Mouse (Mus musculus) heart, postnatal 25 days (tissue): Measurements from ENCODE around the gene Myrip. TPM values are rescaled to one million over a fixed set of nuclear protein-coding genes. Genes with fewer than 3 reads are reported as not detected.

Source experiments
- DNase-seq: peaks from one replicate; pipeline ENCODE4 v3.0.0; 2022; ENCODE audit warnings: low spot score
- intact Hi-C: fragments of 180-260 bp; cut with DNase I; formaldehyde crosslinking; loops from one replicate; pipeline ENCODE4 v1.15.1; 2025
- total RNA-seq, 2 experiments: library from RNA; stranded (reverse); gene quantifications; 2 replicates each; pipeline ENCODE4 v1.2.3; 2021

Myrip gene
- total RNA-seq, 2 experiments from 2014 or later: 4.5 to 4.8 TPM

DNA sequence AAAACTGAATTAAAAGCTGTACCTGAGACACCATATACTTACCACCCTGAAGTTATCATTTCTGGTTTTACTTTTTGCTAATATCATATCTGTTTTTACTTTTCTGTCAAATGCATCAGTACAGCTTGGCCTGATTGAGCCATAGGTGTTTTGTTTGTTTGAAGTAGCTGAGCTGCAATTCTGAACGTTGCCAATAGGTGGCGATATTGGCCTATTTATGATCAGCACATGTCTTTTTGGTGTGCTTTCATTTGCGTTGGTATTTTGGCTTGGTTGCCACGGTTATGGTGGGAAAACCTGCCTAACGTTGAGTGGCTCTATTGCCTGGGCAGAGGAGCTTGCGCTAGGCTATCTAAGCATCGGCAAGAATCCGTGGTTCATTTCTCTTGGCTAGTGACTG is 200.7 kb downstream of the Myrip start:
- DNase-seq: no peak
- intact Hi-C loops: loop anchor here (2.0 kb wide), 1 partner anchor 89 kb away; no protein-coding TSS in a partner anchor

DNA sequence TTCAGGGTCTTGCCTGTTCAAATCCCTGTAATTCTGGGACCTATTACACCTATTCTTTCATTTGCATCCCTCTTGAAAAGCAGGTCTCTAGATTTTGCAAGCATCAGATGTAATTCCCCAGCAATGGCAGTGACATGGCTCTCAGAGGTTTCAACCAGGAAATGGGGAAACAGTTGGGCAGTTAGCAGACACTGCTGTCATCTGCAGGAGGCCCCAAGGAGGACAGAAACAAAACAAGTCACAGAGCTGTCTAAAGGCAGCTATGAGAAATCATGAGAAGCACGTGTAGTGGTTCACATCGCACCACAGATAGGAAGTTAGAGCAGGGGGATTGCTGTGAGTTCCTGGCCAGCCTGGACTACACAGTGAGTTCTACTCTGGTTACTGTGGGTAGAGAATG is 203.1 kb downstream of the Myrip start:
- no peak for DNase-seq
- intact Hi-C loops: no loop called here

DNA sequence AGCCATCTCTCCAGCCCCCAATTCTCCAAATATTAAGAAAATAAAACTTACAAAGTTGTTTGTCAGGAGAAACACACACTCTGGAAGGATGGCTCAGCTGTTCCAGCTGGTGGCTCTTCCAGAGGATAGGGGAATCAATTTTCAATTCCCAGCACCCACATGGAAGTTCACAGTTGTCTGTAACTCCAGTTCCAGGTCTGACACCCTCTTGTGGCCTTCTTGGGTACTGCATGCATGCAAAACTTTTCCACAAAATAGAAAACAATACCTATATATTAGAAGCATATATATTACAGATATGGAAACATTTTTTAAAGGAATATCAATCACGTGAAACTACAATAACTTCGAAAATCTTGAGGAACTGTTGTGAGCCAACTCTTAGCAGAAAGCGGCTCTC is 210.5 kb downstream of the Myrip start:
- intact Hi-C loops: no loop called here
- DNase-seq: no peak

DNA sequence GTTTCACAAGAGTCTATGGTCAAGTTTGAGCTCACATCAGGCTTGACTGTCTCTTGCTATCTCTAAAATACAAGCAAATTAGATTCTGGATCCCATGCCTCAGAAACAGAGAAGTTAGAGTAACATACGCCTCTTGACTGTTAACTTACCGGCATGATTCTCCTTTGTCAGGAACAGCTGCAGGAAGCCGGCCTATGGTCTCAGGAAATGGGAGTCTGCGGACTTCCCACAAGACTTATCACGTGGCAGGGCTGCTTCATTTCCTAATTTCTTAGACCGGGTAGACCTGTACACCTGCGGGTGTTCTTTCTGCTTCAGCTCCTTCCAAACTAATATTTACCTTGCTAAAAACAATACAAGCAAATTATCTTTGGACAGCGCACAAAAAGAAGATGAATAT is 215.4 kb downstream of the Myrip start:
- intact Hi-C loops: no loop called here
- DNase-seq: no peak

DNA sequence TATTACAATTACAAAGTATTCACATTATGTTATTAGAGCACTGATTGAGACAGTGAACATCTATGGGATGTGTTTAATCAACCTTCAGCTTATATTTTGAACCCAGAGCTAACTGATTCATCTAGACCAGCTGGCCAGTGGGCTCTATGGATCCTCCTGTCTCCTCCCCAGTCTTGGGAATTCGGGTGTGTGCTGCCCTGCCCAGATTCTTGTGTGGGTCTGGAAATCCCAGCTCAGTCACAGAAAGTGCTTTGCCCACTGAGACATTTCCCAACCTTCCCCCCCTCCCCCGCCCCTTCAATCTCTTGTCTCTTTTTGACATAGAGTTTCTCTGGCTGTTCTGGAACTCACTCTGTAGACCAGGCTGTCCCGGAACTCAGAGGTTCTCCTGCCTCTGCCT is 217.6 kb downstream of the Myrip start:
- intact Hi-C loops: no loop called here
- DNase-seq: no peak

DNA sequence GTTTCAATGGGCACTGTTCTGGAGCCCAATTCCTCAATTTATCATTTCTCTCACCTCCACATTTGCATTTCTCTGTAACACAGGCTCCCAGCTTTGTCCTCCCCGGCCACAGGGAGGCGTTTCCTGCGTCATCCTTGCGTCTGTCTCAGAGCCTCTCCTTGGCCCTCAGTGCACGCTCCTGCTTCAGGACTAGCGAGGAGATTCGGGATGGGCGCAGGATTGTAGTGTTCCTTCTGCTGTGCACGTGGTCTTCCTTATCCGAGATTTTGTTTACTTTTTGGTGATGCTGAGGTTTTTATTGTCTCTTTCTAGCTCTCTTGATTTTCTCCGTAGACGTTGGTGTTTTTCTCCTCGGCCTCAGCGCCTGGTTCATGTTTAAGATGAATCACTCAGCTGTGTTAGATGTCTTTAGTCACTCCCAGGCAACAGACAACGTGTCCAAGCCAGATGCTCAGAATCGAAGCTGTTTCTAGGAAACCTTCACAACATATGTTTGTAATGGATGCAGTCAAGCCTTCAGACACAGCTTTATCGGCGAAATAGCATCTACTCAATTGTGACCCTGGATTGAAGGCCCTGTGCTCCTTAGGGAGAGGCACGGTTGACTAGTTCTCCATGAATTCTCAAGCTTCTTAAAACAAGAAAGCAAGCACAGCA is 218.3 kb downstream of the Myrip start:
- no peak for DNase-seq
- intact Hi-C loops: no loop called here

DNA sequence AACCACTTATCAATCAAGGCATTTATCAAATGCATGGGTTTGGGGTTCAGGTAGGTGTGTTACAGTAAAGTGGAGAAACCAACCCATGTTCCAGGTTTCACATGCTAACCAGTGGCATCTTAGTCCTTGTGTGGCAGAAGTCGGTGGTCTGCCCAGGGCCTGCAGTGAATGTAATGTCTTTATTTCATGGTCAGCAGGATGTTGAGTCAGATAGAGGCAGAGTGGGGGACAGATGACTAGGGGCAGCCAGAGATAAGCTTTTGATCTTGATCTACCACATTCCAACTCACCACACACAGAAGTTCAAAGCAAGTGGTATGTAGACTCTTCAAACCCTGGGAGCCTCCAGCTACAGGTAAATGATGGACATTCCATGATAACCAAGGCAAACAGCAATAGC is 219.8 kb downstream of the Myrip start:
- intact Hi-C loops: no loop called here
- DNase-seq: no peak

Other genes with a start within 250 kb of the Myrip start
- 1 to 10 TPM; 3.0 to 5.1 TPM for gene Cx3cr1, start 231.6 kb upstream of the Myrip start, total RNA-seq
- gene Ccr8, start 209.4 kb upstream of the Myrip start, total RNA-seq: not detected
- gene Slc25a38, start 191.1 kb upstream of the Myrip start, total RNA-seq: 10 to 100 TPM; 16.7 to 18.4 TPM
- gene Rpsa, start 173.8 kb upstream of the Myrip start, total RNA-seq: 100 to 1,000 TPM; 545 TPM
- gene Mobp, start 151.8 kb upstream of the Myrip start, total RNA-seq: under 1 TPM; 0.08 to 0.49 TPM
- 10 to 100 TPM; 58.2 to 65.9 TPM for gene Eif1b, start 190.7 kb downstream of the Myrip start, total RNA-seq
- gene Entpd3, start 238.3 kb downstream of the Myrip start, total RNA-seq: not detected